Mouse (Mus musculus) lung, adult 2 months (tissue): ENCODE data around the gene Col5a1.

ENCODE experiments used
- CTCF ChIP-seq: fragments of 200-500 bp; IDR thresholded peaks from 2 replicates; pipeline ENCODE4 v1.5.1; 2011; ENCODE audit warnings: mild to moderate bottlenecking, low read length, control low read depth; ENCODE audit not compliant: insufficient read depth
- POLR2A ChIP-seq: fragments of 200-500 bp; IDR thresholded peaks from 2 replicates; pipeline ENCODE4 v1.6.1; 2011; ENCODE audit warnings: low read depth, mild to moderate bottlenecking, control low read depth, low read length, borderline replicate concordance; ENCODE audit errors: extremely low read depth

GRCm38 (mm10) chr2:27940144-27940543, 53.9 kb downstream of the Col5a1 start:
- no peak for TF ChIP-seq POLR2A
- no peak for TF ChIP-seq CTCF
